Mouse (Mus musculus) limb, embryonic 14.5 days (tissue): ENCODE measurements around the gene Mphosph10. TPM values are rescaled to one million over a fixed set of nuclear protein-coding genes. Genes with fewer than 3 reads are reported as not detected.
A peak's percentile ranks its signal among the peaks of the same experiment; 100 is the strongest.

Experiments used
- ATAC-seq: fragments of 200-750 bp; cut with Nextera tagmentation; 2 replicates; pipeline ENCODE4 v1.8.0; 2017; ENCODE audit warnings: low read depth, moderate number of reproducible peaks, moderate TSS enrichment; ENCODE audit not compliant: low FRiP score
- DNase-seq: peaks from one replicate; pipeline ENCODE4 v3.0.0-alpha.2; 2015; ENCODE audit warnings: low spot score
- H3K27ac ChIP-seq: fragments of 300-500 bp; sonication (generic); replicated peaks from 2 replicates; pipeline ENCODE4 v1.5.1; 2014; ENCODE audit warnings: low read depth, mild to moderate bottlenecking, low read length, moderate library complexity, mixed read lengths
- H3K27me3 ChIP-seq: fragments of 300-500 bp; sonication (generic); 2 replicates; pipeline ENCODE4 v1.6.1; 2014; ENCODE audit warnings: low read length, mixed read lengths; ENCODE audit not compliant: control insufficient read depth, insufficient read depth
- H3K36me3 ChIP-seq: fragments of 300-500 bp; sonication (generic); 2 replicates; pipeline ENCODE4 v1.6.1; 2014; ENCODE audit warnings: mild to moderate bottlenecking, low read length, moderate library complexity, mixed read lengths; ENCODE audit not compliant: control insufficient read depth, insufficient read depth
- H3K4me1 ChIP-seq: fragments of 300-500 bp; sonication (generic); 2 replicates; pipeline ENCODE4 v1.6.1; 2014; ENCODE audit warnings: antibody characterized with exemption, low read length, mixed read lengths; ENCODE audit not compliant: control insufficient read depth, insufficient read depth
- H3K4me2 ChIP-seq: fragments of 300-500 bp; sonication (generic); replicated peaks from 2 replicates; pipeline ENCODE4 v1.6.1; 2014; ENCODE audit warnings: low read depth, mild to moderate bottlenecking, low read length, moderate library complexity; ENCODE audit not compliant: severe bottlenecking
- H3K4me3 ChIP-seq: fragments of 300-500 bp; sonication (generic); replicated peaks from 2 replicates; pipeline ENCODE4 v1.5.1; 2014; ENCODE audit warnings: low read length
- H3K9ac ChIP-seq: fragments of 300-500 bp; sonication (generic); 2 replicates; pipeline ENCODE4 v1.6.1; 2014; ENCODE audit warnings: mild to moderate bottlenecking, low read depth, low read length, moderate library complexity; ENCODE audit not compliant: severe bottlenecking
- H3K9me3 ChIP-seq: fragments of 300-500 bp; sonication (generic); 2 replicates; pipeline ENCODE4 v1.6.1; 2016; ENCODE audit warnings: low read length; ENCODE audit not compliant: control insufficient read depth
- POLR2A ChIP-seq: fragments of 200-500 bp; IDR thresholded peaks from 2 replicates; pipeline ENCODE4 v1.8.0; 2012; ENCODE audit warnings: inconsistent platforms, mild to moderate bottlenecking, moderate library complexity, borderline replicate concordance; ENCODE audit not compliant: insufficient read depth, insufficient read length; ENCODE audit errors: extremely low read depth
- WGBS: fragments of 180-500 bp; shearing (Covaris S2); extraction: QIAGEN DNeasy Blood & Tissue Kit; methylation state at CpG from one replicate; pipeline ENCODE4 v1.1.7; 2014; 5-methylcytosine and 5-hydroxymethylcytosine counted together
- polyA plus RNA-seq, 2 experiments: library from polyadenylated mRNA; depleted of rRNA in 1 of 2; stranded (reverse) in 1 of 2; unstranded in 1 of 2; fragments of >200 nt; fragmentation: Nextera tagmentation in 1 of 2; extraction: Ambion mirVana in 1 of 2; gene quantifications; 2 replicates each; pipeline versions ENCODE4 v1.2.1 to v1.2.3; 2012 to 2014

Mphosph10 gene
- polyA plus RNA-seq, 2 experiments, result 20.6 to 38.9 TPM

GRCm38 (mm10) chr7:64373147-64373829, 18.8 kb downstream of the Mphosph10 start:
- no peak for DNase-seq
- no peaks in the 10 kb centered on the region for H3K9me3 ChIP-seq

GRCm38 (mm10) chr7:64371940-64372878, 19.9 kb downstream of the Mphosph10 start:
- H3K4me1 ChIP-seq, result peaks cover 5% of the 10 kb centered on the region; the same call in 1 of the 2 replicates
- H3K27ac ChIP-seq, result no peak overlapping the region
- H3K4me3 ChIP-seq, result no peak overlapping the region
- no peaks in the 10 kb centered on the region for H3K9me3 ChIP-seq
- peaks cover 41% of the 10 kb centered on the region for H3K36me3 ChIP-seq
- H3K27me3 ChIP-seq, result no peaks in the 10 kb centered on the region
- ATAC-seq (no peak), DNase-seq (no peak)
- 88% methylated on average over 23 of the region's 23 CpGs for WGBS
- H3K4me2 ChIP-seq, result no peak overlapping the region
- TF ChIP-seq POLR2A, result no peak
- no peak overlapping the region for H3K9ac ChIP-seq

More at GRCm38 (mm10) chr7:64373147-64373829, 18.8 kb downstream of the Mphosph10 start:
- H3K36me3 ChIP-seq, result peaks cover 43% of the 10 kb centered on the region
- peak overlapping the region; percentile 55 for H3K4me2 ChIP-seq
- TF ChIP-seq POLR2A, result no peak
- H3K27ac ChIP-seq, result peak overlapping the region; percentile 94
- peak; percentile 27; the same call in 1 of the 2 replicates for ATAC-seq
- peak overlapping the region; percentile 70 for H3K9ac ChIP-seq
- H3K4me1 ChIP-seq, result peaks cover 5% of the 10 kb centered on the region; the same call in 1 of the 2 replicates
- 8% methylated on average over 18 of the region's 18 CpGs for WGBS
- H3K4me3 ChIP-seq, result peak overlapping the region; percentile 55
- no peaks in the 10 kb centered on the region for H3K27me3 ChIP-seq

- WGBS, result 88% methylated on average over 6 of the region's 6 CpGs
- H3K4me2 ChIP-seq, result no peak overlapping the region
- TF ChIP-seq POLR2A, result no peak
- H3K9me3 ChIP-seq, result no peaks in the 10 kb centered on the region
- H3K4me3 ChIP-seq, result no peak overlapping the region
- H3K27ac ChIP-seq, result no peak overlapping the region
- H3K9ac ChIP-seq, result no peak overlapping the region
- no peaks in the 10 kb centered on the region for H3K27me3 ChIP-seq
- H3K4me1 ChIP-seq, result peaks cover 5% of the 10 kb centered on the region; the same call in 1 of the 2 replicates
- DNase-seq, result no peak
- peaks cover 52% of the 10 kb centered on the region for H3K36me3 ChIP-seq
- no peak for ATAC-seq
Measured at GRCm38 (mm10) chr7:64369841-64370240, 22.2 kb downstream of the Mphosph10 start.

GRCm38 (mm10) chr7:64365863-64366262, 26.2 kb downstream of the Mphosph10 start:
- H3K4me1 ChIP-seq, result no peaks in the 10 kb centered on the region
- no peaks in the 10 kb centered on the region for H3K9me3 ChIP-seq
- peaks cover 86% of the 10 kb centered on the region for H3K36me3 ChIP-seq
- DNase-seq (no peak), ATAC-seq (no peak)
- 90% methylated on average over 5 of the region's 5 CpGs for WGBS
- no peak overlapping the region for H3K4me3 ChIP-seq
- H3K27me3 ChIP-seq, result no peaks in the 10 kb centered on the region
- TF ChIP-seq POLR2A, result no peak
- no peak overlapping the region for H3K27ac ChIP-seq
- H3K4me2 ChIP-seq, result no peak overlapping the region
- H3K9ac ChIP-seq, result no peak overlapping the region

GRCm38 (mm10) chr7:64360586-64360945, 31.5 kb downstream of the Mphosph10 start:
- Histone ChIP-seq H3K36me3 (peaks cover 82% of the 10 kb centered on the region), H3K4me1 (0 out of 2 replicates have a peak, but pooled peaks cover 3% of the 10 kb centered on the region), H3K9ac (no peak overlapping the region), H3K4me3 (no peak overlapping the region), H3K27me3 (no peaks in the 10 kb centered on the region), H3K27ac (peak overlapping the region; percentile 81), H3K4me2 (no peak overlapping the region), H3K9me3 (no peaks in the 10 kb centered on the region)
- 76% methylated on average over 3 of the region's 3 CpGs for WGBS
- DNase-seq (peak; percentile 23), ATAC-seq (peak; percentile 63; the same call in 1 of the 2 replicates)
- TF ChIP-seq POLR2A, result no peak
